Mouse (Mus musculus): ENCODE measurements around the gene Sorcs2.
A peak's percentile ranks its signal among the peaks of the same experiment; 100 is the strongest.

Sorcs2 gene

DNA sequence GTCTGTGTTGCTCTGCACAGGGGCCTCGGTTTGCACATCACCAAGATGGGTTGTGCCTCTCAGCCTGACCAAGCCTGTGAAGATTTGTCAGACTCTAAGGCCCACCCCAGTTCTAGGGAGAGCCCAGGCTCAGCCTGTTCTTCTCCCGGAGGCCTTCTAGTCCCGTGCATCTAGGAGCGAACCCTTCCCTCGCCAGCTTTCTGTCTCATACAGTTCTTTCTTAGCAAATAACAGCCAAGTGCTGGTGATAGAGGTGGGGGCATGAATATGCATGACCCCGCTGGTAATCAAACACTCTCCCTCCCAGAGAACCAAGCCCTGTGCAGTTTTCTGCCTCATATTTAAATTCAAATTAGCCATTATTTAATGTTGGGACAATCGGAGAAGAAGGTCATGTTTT lies 282.4 kb downstream of the Sorcs2 start:
- no peak for DNase-seq

DNA sequence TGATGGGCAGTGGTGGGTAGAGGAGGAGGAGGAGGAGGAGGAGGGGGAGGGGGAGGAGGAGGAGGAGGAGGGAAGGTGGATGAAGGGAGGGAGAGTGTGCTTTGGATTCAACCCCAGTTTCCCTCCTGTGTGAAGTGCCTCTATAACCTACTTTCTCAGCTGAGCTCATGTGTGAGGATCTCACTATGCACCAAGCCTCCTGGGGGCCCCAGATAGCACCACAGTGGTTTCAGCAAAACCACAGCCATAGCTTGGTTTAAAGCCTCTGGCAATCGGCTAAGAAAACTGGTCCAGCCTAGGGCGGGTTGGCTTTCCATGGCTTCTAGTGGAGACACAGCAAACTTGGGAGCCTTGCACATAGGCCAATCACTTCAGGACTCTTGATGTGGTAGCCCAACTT lies 284.2 kb downstream of the Sorcs2 start:
- no peak for DNase-seq

DNA sequence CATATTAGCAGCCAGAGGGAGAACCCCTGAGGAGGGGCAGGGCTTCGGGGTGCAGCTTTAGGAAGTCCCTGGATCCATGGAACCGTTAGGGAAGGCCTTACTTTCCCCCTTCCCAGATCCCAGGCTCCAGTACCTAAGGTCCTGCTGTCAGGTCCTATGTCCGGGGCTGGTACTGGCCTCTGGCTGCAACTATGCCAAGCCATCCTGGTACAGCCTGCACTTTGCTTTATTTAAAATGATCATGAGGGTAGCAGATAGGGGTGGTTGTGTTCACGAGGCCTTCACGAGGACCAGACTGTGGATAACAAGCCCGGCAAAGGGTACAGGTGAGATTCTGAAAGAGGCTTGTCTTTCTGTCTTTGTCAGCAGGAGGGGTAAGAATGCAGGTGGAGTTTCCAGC lies 285.2 kb downstream of the Sorcs2 start:
- no peak for DNase-seq

DNA sequence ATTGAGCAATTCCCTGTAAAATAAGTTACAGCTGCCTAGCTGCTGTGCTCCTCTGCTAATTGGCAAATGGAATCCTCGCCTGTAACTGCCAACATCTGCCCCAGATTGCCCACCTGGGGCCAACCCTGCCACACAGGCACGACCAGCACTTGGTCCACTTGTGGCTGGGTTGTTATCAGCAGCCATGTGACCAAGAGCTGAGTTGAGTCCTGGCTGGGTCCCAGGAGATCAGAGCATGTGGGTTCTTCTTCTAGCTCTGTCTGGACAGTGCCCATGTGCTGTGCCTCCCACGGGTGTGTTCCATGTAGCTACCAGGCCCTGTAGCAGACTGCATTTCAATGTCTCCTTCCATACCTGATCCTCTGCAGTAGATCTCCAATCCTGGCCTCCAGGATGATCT lies 286.4 kb downstream of the Sorcs2 start:
- no peak for DNase-seq

DNA sequence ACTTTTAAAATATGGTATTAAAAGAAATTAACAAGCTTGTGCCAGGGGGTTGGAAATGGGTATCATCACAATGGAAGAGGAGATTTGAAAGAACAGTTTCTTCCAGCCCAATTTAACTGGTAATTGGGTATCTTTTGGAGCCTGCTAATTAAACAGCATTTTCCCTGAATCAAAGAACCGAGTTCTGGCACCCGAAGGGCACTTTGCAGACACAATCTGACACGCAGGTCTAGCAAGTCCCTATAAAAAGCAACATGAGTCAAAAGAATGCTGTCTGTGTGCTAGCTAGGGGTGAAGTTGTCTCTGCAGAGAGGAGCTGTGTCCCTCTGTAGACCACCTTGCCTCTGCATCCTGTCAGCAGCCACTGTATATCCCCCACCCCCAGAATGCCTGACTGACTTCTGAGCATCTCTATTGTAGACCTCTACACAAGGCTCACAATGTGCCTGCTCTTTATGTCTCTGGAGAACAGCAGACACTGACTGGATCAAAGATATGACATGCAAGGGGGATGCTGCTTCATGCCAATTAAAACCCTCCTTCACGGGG lies 289.5 kb downstream of the Sorcs2 start:
- no peak for DNase-seq

DNA sequence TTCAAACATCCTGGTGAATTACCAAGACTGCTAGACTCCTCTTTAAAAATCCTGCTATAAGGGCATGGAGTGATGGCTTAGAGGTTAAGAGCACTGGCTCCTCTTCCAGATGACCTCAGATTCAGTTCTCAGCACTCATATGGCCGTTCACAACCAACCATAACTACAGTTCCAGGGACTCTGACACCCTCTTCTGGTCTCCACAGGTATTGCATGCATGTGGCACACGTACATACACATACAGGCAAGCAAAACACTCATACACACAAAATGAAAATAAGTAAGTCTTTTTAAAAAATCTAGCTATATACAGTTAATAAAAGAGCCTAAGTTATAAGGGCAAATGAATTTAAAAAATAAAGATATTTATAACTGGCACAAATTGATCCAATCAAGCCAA lies 294.5 kb downstream of the Sorcs2 start:
- no peak for DNase-seq

DNA sequence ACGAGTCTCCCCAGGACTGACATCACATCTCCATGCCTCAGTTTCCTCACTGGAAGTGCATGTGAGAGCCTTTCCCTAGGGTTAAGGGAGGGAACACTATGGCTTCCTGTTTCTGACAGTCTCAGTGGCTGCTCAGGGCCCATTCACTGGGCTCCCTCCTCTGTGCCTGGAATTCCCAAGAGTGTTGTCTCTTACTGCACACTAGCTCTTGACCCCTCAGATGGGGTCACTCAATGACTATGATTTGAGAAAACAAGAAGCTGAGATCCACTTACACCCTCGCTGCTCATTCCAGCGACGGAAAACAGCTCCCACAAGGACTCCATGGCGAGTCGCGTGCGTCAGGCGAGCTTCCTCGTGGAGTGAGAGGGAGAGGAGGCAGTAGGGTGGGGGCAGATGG lies 296.8 kb downstream of the Sorcs2 start:
- DNase-seq: peak; percentile 77 to 85

DNA sequence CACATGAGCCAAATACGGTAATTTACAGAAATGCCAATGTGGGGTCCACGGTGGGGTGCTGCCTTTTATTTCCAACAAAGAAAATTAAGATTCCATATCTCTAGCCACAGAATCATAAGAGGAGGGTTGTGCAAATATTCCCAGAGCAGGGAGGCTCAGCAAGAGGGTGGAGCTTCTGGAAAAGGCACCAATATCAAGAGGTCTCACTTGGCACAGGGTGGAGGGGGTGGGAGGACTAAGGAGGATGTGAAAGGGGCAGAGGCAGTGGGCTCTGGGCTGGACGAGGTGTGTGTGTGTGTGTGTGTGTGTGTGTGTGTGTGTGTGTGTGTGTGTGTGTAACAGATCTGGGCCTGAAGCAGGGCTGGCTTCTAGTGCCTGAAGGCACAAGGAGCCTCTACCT lies 297.5 kb downstream of the Sorcs2 start:
- no peak for DNase-seq

DNA sequence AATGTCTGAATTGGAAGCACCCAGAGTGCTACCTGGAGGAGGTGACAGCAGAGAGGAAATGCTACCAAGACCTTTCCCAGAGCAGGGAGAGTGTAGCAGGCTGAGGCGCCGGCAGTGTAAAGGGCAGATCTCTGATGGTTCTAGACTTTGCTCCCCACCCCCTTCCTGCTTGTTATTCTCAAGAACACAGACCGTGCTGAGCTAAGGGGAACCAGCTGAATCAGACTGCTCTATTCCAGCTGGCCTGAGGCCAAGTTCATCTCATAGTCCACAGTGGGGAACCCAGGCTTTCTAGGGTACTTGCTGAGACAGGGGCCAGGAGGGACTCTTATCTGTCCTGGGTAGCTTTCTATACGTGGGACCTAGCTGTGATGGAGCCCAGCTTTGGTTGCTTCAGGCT lies 298.3 kb downstream of the Sorcs2 start:
- DNase-seq: peak; percentile 7 to 41

DNA sequence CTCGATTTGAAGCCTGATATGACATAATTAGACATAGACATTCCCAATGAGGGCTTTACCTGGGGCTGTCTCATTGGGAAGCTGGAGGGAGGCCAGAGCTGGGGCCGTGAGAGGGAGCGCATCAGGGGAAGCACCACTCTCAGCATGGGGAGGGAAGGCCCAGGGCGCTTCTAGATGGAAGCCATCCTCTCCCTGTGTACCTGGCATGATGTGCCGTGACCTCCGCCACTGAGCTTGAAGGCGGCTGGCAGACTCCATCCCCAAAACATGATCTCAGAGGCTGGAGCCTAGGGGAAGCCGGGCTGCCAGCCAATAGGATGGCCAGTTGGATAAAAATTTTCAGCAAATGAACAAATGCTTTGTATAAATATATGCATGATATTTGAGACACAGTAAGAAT lies 301.9 kb downstream of the Sorcs2 start:
- no peak for DNase-seq

DNA sequence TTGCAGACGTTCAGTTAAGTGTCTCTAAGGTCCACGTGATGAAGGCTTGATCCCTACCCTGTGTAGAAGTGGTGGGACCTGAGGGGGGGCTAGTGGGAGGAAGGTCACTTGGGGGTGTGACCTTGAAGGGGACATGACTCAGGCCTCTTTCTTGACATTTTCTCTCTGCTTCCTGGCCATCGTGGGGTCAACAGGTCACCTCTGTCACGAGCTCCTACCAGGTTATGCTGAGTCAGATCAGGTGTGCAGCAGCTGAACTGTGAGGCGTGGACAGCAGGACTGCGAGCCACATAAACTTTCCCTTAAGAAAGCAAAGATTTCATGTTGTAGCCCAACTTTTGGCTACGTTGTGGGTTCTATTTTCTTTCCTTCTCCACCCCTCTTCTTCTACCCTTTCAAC lies 307.9 kb downstream of the Sorcs2 start:
- DNase-seq: no peak

DNA sequence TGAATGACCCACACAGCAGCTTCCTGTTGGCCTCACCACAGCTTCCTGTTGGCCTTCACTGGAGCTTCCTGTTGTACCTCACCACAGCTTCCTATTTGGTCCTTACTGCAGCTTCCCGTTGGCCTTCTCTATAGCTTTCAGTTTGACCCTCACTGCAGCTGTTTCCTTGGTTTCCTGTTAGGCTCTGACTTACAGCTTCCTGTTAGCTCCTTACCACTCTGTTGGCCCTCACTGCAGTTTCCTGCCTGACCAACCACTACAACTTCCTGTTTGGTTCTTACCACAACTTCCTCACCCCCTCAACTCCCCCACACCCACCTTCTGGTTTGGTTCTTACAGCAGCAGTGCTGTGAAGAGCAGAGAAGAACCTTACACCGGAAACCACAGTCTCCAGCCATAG lies 308.7 kb downstream of the Sorcs2 start:
- peak in 1 of 2 experiments; percentile 14 for DNase-seq

DNA sequence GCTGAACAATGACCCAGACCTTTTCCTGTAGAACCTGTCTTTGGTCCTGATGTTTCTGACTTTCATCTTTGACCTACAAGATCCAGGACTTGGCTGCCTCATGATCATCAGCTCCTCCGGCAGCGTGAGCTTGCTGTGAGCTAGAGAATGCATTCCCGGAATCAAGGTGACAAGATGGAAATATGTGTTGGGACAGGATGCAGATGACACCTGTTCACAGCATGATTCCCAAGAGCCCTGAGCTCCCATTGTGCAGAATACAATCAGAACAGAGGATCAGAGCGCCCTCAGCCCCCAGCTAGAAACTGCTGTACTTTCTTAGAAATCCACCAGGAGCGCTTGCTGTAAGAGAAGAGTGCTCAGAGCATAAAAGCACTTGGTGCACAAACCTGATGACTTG lies 311.0 kb downstream of the Sorcs2 start:
- no peak for DNase-seq

DNA sequence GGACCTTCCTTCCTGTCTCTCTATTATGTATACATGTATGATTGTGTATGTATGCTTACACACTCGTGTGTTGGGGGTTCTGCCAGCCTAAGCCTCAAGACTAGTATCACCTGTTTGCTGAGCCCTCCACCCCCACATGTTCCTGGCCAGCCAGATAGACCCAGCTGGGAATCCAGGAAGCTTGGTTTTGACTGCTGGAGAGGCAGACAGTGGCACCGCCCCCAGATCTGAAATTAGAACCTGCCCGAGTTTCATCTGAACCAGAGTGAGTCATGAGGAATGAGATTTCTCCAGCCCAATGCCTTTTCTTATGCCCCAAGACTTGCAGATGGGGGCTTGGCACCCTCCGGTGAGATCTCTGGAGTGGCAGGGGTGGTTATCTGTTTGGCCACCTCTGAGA lies 312.3 kb downstream of the Sorcs2 start:
- DNase-seq: no peak

DNA sequence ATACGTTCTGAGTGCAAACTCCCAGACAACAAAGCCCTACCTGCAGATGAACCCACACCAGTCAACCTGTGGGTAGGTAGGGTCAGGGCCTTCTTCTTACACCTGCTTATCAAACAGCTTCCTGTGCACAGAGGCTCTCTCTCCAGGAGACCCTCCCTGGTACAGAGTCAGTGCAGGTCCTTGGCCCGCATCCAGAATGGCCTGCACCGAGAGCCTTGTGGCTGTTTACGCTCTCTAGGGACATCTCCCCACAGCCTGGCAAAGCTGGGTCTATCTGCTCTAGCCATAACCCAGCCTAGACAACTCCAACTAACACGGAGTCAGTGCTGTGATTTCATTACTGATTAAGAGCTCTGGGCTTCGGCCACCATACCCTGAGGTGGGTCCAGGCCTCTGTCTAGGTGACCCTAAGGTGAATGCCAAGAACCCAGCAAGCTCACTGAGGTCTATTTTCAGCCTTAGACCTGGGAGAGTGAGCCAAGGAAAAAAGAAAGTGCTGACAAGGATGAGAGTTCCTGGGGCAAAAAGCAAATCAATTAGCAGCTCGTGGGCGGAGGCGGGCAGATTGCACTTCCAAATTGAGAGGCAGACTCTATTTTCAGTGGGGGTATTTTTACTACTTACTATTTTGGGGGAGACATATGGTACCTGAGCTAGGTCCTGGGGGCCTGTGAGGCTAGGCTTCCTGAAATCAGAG lies 313.9 kb downstream of the Sorcs2 start:
- no peak for DNase-seq

DNA sequence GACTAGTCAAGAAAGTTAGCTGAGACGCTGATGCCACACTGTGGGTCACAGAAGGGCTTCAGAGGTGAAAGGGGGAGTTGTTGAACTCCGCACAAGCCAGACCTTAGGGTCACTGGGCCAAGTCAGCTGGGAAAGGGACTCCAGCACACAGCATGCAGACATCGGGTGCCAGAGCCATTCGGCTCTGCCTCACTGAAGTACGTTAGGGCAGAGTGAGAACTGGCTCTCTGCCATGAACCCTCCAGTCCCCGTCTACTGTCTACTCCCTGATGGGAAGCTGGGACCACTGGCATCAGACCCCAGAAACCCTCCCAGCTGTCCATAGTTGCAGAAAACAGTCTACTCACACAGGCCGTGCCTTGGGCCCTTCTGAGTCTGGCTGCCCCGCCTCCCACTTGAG lies 316.9 kb downstream of the Sorcs2 start:
- peak in 1 of 2 experiments; percentile 25 for DNase-seq

DNA sequence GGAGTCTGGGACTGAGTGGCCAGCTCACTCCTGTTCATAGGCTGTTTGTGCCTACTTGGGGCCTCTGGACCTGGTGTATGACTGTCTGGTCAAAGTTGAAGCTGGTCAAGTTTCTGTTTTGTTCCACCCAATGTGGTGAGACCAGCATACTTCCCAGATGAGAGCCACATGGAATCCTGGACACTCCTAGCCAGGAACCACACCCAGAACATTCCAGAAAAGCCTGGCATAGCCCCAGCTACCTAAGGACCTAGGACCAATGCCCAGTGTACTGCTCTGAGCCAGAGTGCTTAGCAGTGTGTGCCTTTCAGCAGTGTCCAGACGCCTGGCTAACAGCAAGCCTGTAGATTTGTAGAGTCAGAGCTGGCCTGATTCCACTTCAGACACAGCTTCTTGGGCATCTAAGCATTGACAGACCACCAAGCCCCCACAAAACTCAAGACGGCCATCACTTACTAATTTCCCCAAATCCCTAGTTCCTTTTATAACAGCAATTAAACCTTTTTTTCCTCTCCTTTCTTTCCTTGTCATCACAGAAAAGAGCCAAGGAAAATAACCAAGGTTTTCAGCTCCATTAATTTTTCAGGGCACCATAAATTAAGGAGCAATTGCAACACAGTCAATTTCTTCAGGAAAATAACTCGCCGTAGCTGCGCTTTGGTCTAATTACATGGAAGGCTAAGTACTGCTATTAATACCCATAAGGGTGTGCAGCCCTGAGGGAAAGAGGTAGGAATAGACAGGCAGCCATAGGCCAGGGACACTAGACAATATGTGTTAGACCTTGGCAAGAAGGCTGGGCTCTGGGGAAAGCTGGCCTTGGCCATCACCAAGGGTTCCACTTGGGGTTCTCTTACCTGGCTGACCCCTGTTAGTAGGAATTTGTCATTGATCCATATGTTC lies 322.5 kb downstream of the Sorcs2 start:
- peak; percentile 88 to 89 for DNase-seq

DNA sequence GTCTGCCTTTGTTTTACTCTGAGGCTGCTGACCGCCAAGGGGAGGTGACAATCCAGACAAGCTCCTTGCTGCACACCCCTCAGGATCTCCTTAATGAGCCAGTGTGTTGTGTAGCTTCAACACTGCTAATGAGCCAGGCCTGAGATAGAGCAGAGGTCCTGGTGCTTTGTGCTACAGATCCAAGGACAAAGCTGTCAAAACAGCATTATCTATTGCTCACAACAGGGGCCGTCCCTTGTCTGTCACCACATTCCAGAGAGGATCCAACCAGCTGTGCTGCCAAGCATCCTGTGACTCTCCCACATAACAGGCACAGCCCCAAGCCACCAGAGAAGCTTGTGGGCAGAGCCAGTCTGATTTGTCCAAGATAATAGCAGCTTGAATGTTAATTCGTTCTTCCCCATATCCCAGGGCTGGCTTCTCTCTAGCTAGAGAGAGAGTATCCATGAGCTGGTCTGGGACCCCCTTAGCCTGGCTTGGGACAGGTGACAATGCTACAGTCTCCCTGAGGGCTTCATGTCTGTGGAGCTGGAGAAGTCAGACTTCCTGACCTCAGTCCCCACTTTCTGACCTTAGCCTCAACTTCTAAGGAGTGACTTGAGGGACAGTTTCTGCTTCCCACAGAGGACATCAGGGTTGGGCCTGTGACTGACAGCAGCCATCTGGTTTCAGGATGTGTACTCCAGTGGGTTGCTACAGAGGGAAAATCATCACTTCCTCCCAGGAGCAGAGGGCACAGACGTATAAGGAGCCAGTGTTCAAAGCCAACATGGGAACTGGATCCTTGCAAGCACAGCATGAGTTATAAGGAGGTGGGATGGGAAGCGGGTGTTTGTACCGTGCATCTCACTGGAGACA lies 328.2 kb downstream of the Sorcs2 start:
- peak; percentile 53 to 56 for DNase-seq

DNA sequence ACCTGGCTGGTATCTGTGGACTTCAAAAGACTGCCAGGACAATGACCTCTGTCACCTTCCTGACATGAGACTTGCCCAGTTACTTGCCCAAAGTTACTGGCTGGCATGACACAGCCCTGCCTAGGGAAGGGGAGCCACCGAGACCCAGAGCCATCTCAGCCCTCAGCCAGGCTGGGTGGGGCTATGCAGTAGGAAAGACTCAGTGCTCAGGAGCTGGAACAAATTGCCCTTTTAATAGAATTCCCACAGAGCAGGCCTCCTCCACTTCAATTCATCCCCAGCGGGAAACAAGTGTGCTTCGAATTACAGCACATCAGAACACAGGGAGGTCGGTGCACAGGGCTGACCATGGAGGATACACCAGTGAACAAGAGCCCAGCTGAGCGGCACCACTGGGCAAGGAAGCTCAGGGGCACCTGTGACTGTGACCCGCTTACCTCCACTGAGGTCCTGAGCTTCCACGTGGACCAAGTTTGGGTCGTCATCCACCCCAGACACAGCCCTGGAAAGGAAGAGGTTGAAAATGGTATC lies 330.2 kb downstream of the Sorcs2 start:
- no peak for DNase-seq

DNA sequence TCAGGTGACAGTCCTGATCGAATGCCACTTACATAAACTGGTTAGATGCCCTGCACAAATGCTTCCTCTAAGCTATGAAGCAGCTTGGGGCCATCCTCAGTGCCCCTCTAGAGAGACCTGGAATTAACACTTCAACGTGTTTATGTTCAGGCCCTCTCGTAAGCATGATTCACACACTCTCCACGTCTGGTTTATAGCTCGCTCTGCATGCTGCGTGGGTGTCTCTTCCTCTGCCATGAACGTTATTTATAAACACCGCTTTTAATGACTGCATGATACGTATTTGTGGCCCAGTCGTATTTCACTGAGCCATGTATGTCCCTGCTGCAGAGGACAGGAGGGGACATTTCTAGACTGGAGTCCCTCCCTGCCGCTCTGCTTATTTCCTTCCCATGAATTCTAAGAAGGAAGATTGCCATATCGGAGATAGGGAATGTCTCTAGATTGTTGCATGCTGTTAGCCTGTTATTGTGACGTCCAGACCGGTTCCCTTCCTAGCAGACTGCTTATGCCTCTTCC lies 340.1 kb downstream of the Sorcs2 start:
- no peak for DNase-seq

DNA sequence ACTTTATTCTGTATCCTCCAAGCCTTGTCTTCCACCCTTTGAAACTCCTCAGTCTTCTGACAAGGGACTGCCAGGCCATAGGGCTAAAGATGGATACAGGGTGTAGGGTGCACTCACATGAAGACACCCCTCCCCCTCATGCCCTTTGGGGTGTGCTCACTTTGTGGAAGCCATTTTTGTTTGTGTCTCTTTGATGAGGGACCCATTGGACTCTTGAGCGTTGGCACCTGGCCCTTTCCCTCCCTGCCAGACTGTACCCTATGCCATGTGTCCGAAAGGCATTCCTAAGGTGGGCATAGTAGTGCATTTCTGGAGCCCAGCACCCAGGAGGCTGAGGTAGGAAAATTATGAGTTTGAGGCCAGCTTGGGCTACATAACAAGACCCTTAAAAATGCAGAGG lies 341.0 kb downstream of the Sorcs2 start:
- no peak for DNase-seq

DNA sequence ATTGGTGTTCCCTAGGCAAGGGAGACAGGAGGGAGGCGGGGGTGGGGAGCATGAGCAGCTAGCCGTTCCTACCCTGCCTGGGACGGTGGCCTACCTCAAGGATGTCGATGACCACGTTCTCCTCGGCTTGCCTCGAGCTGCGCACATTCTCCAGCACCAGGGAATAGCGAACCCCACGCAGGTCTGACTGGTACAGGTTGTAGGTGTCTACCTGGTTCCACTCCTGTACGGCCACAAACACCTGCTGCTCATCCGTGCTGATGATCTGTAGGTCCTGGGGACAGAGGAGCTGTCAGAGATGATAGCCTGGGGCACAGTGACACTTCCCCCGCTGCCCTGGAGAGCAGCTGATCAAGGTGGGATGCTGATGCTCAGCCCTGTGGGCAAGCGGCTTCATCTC lies 342.1 kb downstream of the Sorcs2 start:
- DNase-seq: no peak

DNA sequence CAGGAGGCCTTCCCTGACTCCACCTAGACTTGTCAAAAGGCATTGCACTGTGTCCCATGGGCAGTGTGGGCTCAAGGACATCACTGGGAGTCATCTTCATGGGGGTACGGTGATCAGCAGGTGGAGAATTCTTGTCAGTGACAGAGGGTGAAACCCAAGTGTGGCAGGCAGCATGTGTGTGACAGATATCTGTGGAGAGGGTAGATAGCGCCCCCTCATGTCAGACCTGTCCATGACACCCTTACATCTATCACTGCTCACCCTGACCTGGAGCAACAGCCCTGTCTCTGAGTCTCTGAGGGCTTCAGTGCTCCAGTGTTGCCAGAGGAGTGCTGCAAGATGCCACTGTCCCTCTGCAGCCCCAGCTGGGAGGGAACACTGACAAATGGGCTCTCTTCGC lies 343.4 kb downstream of the Sorcs2 start:
- no peak for DNase-seq

All from lung, adult 18-20 months (tissue).